Mouse (Mus musculus) thymus, adult 2 months (tissue): ENCODE data around the gene Lpin2. TPM values are rescaled to one million over a fixed set of nuclear protein-coding genes. Genes with fewer than 3 reads are reported as not detected.

Experiments
- DNase-seq: peaks from one replicate; pipeline ENCODE4 v3.0.0; 2021
- H3K27ac ChIP-seq: fragments of 200-500 bp; 2 replicates; pipeline ENCODE4 v1.5.1; 2012; ENCODE audit warnings: low read length, control low read depth; ENCODE audit not compliant: control insufficient read depth, insufficient read depth
- H3K27me3 ChIP-seq: fragments of 200-500 bp; 2 replicates; pipeline ENCODE4 v1.6.1; 2012; ENCODE audit warnings: mild to moderate bottlenecking, low read length, moderate library complexity, mixed read lengths; ENCODE audit not compliant: control insufficient read depth, insufficient read depth
- H3K36me3 ChIP-seq: fragments of 200-500 bp; 2 replicates; pipeline ENCODE4 v1.6.1; 2012; ENCODE audit warnings: mild to moderate bottlenecking, low read length, moderate library complexity; ENCODE audit not compliant: control insufficient read depth, insufficient read depth
- H3K4me1 ChIP-seq: fragments of 200-500 bp; replicated peaks from 2 replicates; pipeline ENCODE4 v1.6.1; 2012; ENCODE audit warnings: low read length; ENCODE audit not compliant: control insufficient read depth, insufficient read depth
- H3K4me3 ChIP-seq: fragments of 200-500 bp; 2 replicates; pipeline ENCODE4 v1.5.1; 2012; ENCODE audit warnings: mild to moderate bottlenecking, low read length, control low read depth, moderate library complexity; ENCODE audit not compliant: control insufficient read depth, insufficient read depth
- CTCF ChIP-seq: fragments of 200-500 bp; IDR thresholded peaks from 2 replicates; pipeline ENCODE4 v1.5.1; 2012; ENCODE audit warnings: mild to moderate bottlenecking, control low read depth, low read length, moderate library complexity, borderline replicate concordance; ENCODE audit not compliant: control insufficient read depth, poor library complexity, insufficient read depth; ENCODE audit errors: extremely low read depth
- POLR2A ChIP-seq: fragments of 200-500 bp; IDR thresholded peaks from 2 replicates; pipeline ENCODE4 v1.6.1; 2012; ENCODE audit warnings: mild to moderate bottlenecking, low read length, control low read depth, moderate library complexity; ENCODE audit not compliant: control insufficient read depth, poor library complexity, insufficient read depth; ENCODE audit errors: extremely low read depth
- WGBS: fragments of 180-500 bp; shearing (Covaris S2); methylation state at CpG from one replicate; pipeline ENCODE4 v1.1.7; 2018; 5-methylcytosine and 5-hydroxymethylcytosine counted together
- polyA plus RNA-seq: library from polyadenylated mRNA; depleted of rRNA; stranded (reverse); fragments of >200 nt; gene quantifications from 2 replicates; pipeline ENCODE4 v1.2.3, GENCODE M21; 2012

The Lpin2 gene
- polyA plus RNA-seq, 1 experiment = 16.7 TPM

GRCm38 (mm10) chr17:71159152-71159567, 23.2 kb upstream of the Lpin2 start:
- Histone ChIP-seq H3K36me3 (no peaks in the 10 kb centered on the region), H3K27ac (no peak overlapping the region), H3K4me1 (no peaks in the 10 kb centered on the region), H3K27me3 (no peaks in the 10 kb centered on the region), H3K4me3 (no peak overlapping the region)
- TF ChIP-seq POLR2A (no peak), CTCF (no peak)
- WGBS = 83% methylated on average over 4 of the region's 4 CpGs
- DNase-seq = no peak

GRCm38 (mm10) chr17:71159720-71160119, 22.6 kb upstream of the Lpin2 start:
- no peak overlapping the region for H3K27ac ChIP-seq
- H3K4me3 ChIP-seq = no peak overlapping the region
- no peak for TF ChIP-seq CTCF
- no peak for TF ChIP-seq POLR2A
- no peaks in the 10 kb centered on the region for H3K4me1 ChIP-seq
- WGBS = 93% methylated on average over 8 of the region's 8 CpGs
- no peaks in the 10 kb centered on the region for H3K27me3 ChIP-seq
- no peak for DNase-seq
- no peaks in the 10 kb centered on the region for H3K36me3 ChIP-seq

- H3K4me3 ChIP-seq = no peak overlapping the region
- no peaks in the 10 kb centered on the region for H3K27me3 ChIP-seq
- no peaks in the 10 kb centered on the region for H3K36me3 ChIP-seq
- DNase-seq = no peak
- WGBS = 97% methylated on average over 8 of the region's 8 CpGs
- no peaks in the 10 kb centered on the region for H3K4me1 ChIP-seq
- TF ChIP-seq POLR2A = no peak
- no peak for TF ChIP-seq CTCF
- no peak overlapping the region for H3K27ac ChIP-seq
Observed at GRCm38 (mm10) chr17:71160244-71160995, 21.9 kb upstream of the Lpin2 start.

GRCm38 (mm10) chr17:71164991-71165390, 17.4 kb upstream of the Lpin2 start:
- H3K4me1 ChIP-seq = no peaks in the 10 kb centered on the region
- H3K27me3 ChIP-seq = no peaks in the 10 kb centered on the region
- WGBS = 54% methylated on average over 6 of the region's 6 CpGs
- DNase-seq = no peak
- no peaks in the 10 kb centered on the region for H3K36me3 ChIP-seq
- no peak overlapping the region for H3K4me3 ChIP-seq
- no peak for TF ChIP-seq CTCF
- no peak for TF ChIP-seq POLR2A
- H3K27ac ChIP-seq = no peak overlapping the region

- Histone ChIP-seq H3K27me3 (no peaks in the 10 kb centered on the region), H3K4me1 (no peaks in the 10 kb centered on the region), H3K27ac (no peak overlapping the region), H3K36me3 (no peaks in the 10 kb centered on the region), H3K4me3 (no peak overlapping the region)
- TF ChIP-seq CTCF = no peak
- no peak for TF ChIP-seq POLR2A
- WGBS = 87% methylated on average over 5 of the region's 5 CpGs
- DNase-seq = no peak
Observed at GRCm38 (mm10) chr17:71168205-71168815, 14.1 kb upstream of the Lpin2 start.

- TF ChIP-seq CTCF (no peak), POLR2A (no peak)
- H3K4me3 ChIP-seq = no peak overlapping the region
- H3K27me3 ChIP-seq = no peaks in the 10 kb centered on the region
- 89% methylated on average over 9 of the region's 9 CpGs for WGBS
- H3K4me1 ChIP-seq = no peaks in the 10 kb centered on the region
- H3K27ac ChIP-seq = no peak overlapping the region
- DNase-seq = no peak
- H3K36me3 ChIP-seq = no peaks in the 10 kb centered on the region
Observed at GRCm38 (mm10) chr17:71168846-71169245, 13.5 kb upstream of the Lpin2 start.
